Mouse (Mus musculus): ENCODE measurements around the gene Kcnk6. TPM values are rescaled to one million over a fixed set of nuclear protein-coding genes. Genes with fewer than 3 reads are reported as not detected.
A peak's percentile ranks its signal among the peaks of the same experiment; 100 is the strongest.
"Not testable (repeated sequence)": the region's sequence is repeated elsewhere in the genome, so short reads cannot be mapped to it uniquely, and the experiment has no call there.

Kcnk6 gene
- polyA plus RNA-seq, 1 experiment from 2014 or later: 0.37 TPM

- Histone ChIP-seq H3K36me3 (ENCODE audit: control insufficient read depth, insufficient read depth, low read length) (peaks cover 14% of the 10 kb centered on the region), H3K9me3 (ENCODE audit: control insufficient read depth, low read length) (no peaks in the 10 kb centered on the region), H3K27ac (replicated peaks; ENCODE audit: low read depth, low read length) (no peak overlapping the region), H3K4me1 (ENCODE audit: control insufficient read depth, insufficient read depth, low read length) (peaks cover 6% of the 10 kb centered on the region), H3K27me3 (ENCODE audit: control insufficient read depth, insufficient read depth, low read length) (0 out of 2 replicates have a peak, but pooled peaks cover 3% of the 10 kb centered on the region), H3K4me2 (ENCODE audit: low read depth, severe bottlenecking) (no peak overlapping the region), H3K4me3 (ENCODE audit: low read depth, low read length) (no peak overlapping the region), H3K9ac (ENCODE audit: low read length) (no peak overlapping the region)
- ATAC-seq (ENCODE audit: insufficient number of reproducible peaks, low FRiP score, low TSS enrichment, low read depth): no peak
- 89% methylated on average over 7 of the region's 7 CpGs for WGBS
- no peak for DNase-seq (ENCODE audit: low spot score)
Measured at GRCm38 (mm10) chr7:29244732-29245416, 12.6 kb upstream of the Kcnk6 start.

DNA sequence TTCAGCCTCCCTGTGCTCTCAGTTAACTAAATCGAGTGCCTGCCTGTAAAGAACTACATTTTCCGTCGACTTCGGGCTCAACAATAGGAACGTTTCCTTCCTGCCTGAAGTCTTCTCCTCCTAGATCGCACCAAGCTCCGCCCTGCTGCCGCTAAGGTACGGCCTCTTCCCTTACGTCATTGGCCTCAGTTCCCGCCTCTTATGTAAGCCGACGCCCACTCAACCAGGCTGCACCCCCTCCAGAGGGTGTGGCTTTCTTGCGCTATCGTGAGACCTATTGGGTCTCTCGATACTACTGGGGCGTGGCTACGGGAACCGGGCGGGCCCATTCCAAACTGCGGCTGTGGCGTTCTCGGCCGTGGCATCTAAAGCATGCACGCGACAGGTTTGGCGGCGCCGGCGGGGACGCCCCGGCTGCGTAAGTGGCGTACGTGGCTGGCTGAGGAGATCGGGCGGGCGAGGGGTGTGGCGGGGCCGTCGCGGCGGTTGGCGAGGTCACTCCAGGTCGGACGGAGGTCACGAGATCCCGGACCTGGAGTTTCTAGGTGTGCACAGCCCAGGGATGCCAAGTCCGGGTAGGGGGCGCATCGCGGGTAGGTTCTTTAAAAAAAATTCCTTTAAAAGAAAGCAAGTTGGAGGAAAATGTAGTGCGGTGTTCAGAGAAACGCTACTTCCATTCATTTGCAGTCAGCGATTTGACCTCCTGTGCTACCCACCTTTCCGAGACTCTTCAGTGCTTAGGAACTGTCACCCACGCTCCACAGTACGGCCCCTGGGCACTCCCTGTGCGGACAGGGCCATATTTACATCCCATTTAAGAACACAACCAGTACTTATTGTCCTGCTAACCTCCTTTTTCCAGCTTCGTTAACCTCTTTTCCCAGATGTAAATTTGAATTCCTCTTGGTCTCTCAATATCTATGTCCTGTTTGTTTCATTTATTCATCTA, 6.0 kb upstream of the Kcnk6 start, which contains the start of gene Yif1b:
TSS of gene Yif1b (plus strand) at position 311 of the 949 bp plus-strand sequence.
- under 1% methylated on average over 60 of the region's 60 CpGs for WGBS
- Histone ChIP-seq H3K4me2 (ENCODE audit: low read depth, severe bottlenecking) (peak within 1 kb of the TSS; percentile 75), H3K9me3 (ENCODE audit: control insufficient read depth, low read length) (no peaks in the 10 kb centered on the region), H3K4me1 (ENCODE audit: control insufficient read depth, insufficient read depth, low read length) (peaks cover 2% of the 10 kb centered on the region; the same call in 1 of the 2 replicates), H3K9ac (ENCODE audit: low read length) (peak within 1 kb of the TSS; percentile 72), H3K27ac (replicated peaks; ENCODE audit: low read depth, low read length) (peak within 1 kb of the TSS; percentile 52; the same call in 1 of the 2 replicates), H3K4me3 (ENCODE audit: low read depth, low read length) (peak within 1 kb of the TSS; percentile 59), H3K27me3 (ENCODE audit: control insufficient read depth, insufficient read depth, low read length) (no peaks in the 10 kb centered on the region), H3K36me3 (ENCODE audit: control insufficient read depth, insufficient read depth, low read length) (no peaks in the 10 kb centered on the region)
- peak; percentile 98 for ATAC-seq (ENCODE audit: insufficient number of reproducible peaks, low FRiP score, low TSS enrichment, low read depth)
- peak; percentile 99 for DNase-seq (ENCODE audit: low spot score)

DNA sequence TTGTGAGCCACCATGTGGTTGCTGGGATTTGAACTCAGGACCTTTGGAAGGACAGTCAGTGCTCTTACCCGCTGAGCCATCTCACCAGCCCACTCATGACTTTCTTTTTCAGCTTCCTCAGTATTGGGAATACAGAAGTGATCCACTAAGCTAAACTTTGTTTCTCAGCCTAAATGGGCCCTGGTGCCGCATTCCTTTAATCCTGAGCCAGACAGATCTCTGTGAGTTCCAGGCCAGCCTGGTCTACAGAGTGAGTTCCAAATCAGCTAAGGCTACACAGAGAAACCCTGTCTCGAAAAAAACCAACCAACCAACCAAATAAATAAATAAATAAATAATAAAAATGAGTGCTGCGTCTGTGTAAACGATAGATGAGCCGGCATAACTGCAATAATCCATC, 5.3 kb upstream of the Kcnk6 start:
- WGBS: 27% methylated on average over 6 of the region's 6 CpGs
- ATAC-seq (ENCODE audit: insufficient number of reproducible peaks, low FRiP score, low TSS enrichment, low read depth); DNase-seq (ENCODE audit: low spot score); H3K27me3 ChIP-seq (ENCODE audit: control insufficient read depth, insufficient read depth, low read length); H3K9me3 ChIP-seq (ENCODE audit: control insufficient read depth, low read length); H3K36me3 ChIP-seq (ENCODE audit: control insufficient read depth, insufficient read depth, low read length); H3K4me1 ChIP-seq (ENCODE audit: control insufficient read depth, insufficient read depth, low read length): not testable (repeated sequence)
- Histone ChIP-seq H3K4me3 (ENCODE audit: low read depth, low read length) (peak overlapping the region; percentile 59), H3K9ac (ENCODE audit: low read length) (peak overlapping the region; percentile 49), H3K4me2 (ENCODE audit: low read depth, severe bottlenecking) (peak overlapping the region; percentile 75), H3K27ac (replicated peaks; ENCODE audit: low read depth, low read length) (peak overlapping the region; percentile 52; the same call in 1 of the 2 replicates)

- no peak for DNase-seq (ENCODE audit: low spot score)
- Histone ChIP-seq H3K4me1 (ENCODE audit: control insufficient read depth, insufficient read depth, low read length) (peaks cover 2% of the 10 kb centered on the region; the same call in 1 of the 2 replicates), H3K27me3 (ENCODE audit: control insufficient read depth, insufficient read depth, low read length) (peaks cover 15% of the 10 kb centered on the region), H3K27ac (replicated peaks; ENCODE audit: low read depth, low read length) (no peak overlapping the region), H3K4me3 (ENCODE audit: low read depth, low read length) (no peak overlapping the region), H3K9me3 (ENCODE audit: control insufficient read depth, low read length) (no peaks in the 10 kb centered on the region), H3K9ac (ENCODE audit: low read length) (no peak overlapping the region), H3K4me2 (ENCODE audit: low read depth, severe bottlenecking) (no peak overlapping the region), H3K36me3 (ENCODE audit: control insufficient read depth, insufficient read depth, low read length) (no peaks in the 10 kb centered on the region)
- 82% methylated on average over 4 of the region's 4 CpGs for WGBS
- ATAC-seq (ENCODE audit: insufficient number of reproducible peaks, low FRiP score, low TSS enrichment, low read depth): no peak
Measured at GRCm38 (mm10) chr7:29236593-29236992, 4.3 kb upstream of the Kcnk6 start.

- 65% methylated on average over 5 of the region's 5 CpGs for WGBS
- DNase-seq (ENCODE audit: low spot score) (no peak), ATAC-seq (ENCODE audit: insufficient number of reproducible peaks, low FRiP score, low TSS enrichment, low read depth) (no peak)
- H3K4me2 ChIP-seq (ENCODE audit: low read depth, severe bottlenecking): no peak overlapping the region
- no peaks in the 10 kb centered on the region for H3K36me3 ChIP-seq (ENCODE audit: control insufficient read depth, insufficient read depth, low read length)
- H3K27ac ChIP-seq (replicated peaks; ENCODE audit: low read depth, low read length): no peak overlapping the region
- H3K4me1 ChIP-seq (ENCODE audit: control insufficient read depth, insufficient read depth, low read length): peaks cover 2% of the 10 kb centered on the region; the same call in 1 of the 2 replicates
- H3K27me3 ChIP-seq (ENCODE audit: control insufficient read depth, insufficient read depth, low read length): peaks cover 26% of the 10 kb centered on the region
- no peak overlapping the region for H3K9ac ChIP-seq (ENCODE audit: low read length)
- H3K4me3 ChIP-seq (ENCODE audit: low read depth, low read length): no peak overlapping the region
- no peaks in the 10 kb centered on the region for H3K9me3 ChIP-seq (ENCODE audit: control insufficient read depth, low read length)
Measured at GRCm38 (mm10) chr7:29234661-29235060, 2.3 kb upstream of the Kcnk6 start.

DNA sequence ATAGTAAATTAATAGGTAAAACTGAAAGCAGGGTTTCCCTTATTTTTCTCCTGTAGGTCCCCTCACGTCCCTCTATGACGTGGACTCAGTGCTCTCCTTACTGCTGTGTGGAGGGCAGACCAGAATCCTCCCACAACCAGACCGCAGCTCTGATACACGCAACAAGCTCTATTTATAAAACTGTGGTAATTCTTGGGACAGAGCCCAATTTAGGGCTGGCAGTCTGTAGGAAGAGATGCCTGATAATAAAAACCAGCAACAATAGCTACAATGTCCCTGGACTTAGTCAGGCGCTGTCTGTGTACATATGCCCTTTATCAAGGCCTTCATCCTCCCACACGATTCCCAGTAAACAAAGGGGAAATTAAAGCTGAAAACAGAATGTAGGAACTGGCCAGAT, 1.4 kb upstream of the Kcnk6 start:
- Histone ChIP-seq H3K9me3 (ENCODE audit: control insufficient read depth, low read length) (no peaks in the 10 kb centered on the region), H3K4me2 (ENCODE audit: low read depth, severe bottlenecking) (no peak overlapping the region), H3K4me1 (ENCODE audit: control insufficient read depth, insufficient read depth, low read length) (no peaks in the 10 kb centered on the region; the same call in 1 of the 2 replicates), H3K27me3 (ENCODE audit: control insufficient read depth, insufficient read depth, low read length) (peaks cover 26% of the 10 kb centered on the region), H3K27ac (replicated peaks; ENCODE audit: low read depth, low read length) (no peak overlapping the region), H3K36me3 (ENCODE audit: control insufficient read depth, insufficient read depth, low read length) (no peaks in the 10 kb centered on the region), H3K4me3 (ENCODE audit: low read depth, low read length) (no peak overlapping the region), H3K9ac (ENCODE audit: low read length) (no peak overlapping the region)
- ATAC-seq (ENCODE audit: insufficient number of reproducible peaks, low FRiP score, low TSS enrichment, low read depth) (no peak), DNase-seq (ENCODE audit: low spot score) (no peak)
- WGBS: 85% methylated on average over 6 of the region's 6 CpGs

DNA sequence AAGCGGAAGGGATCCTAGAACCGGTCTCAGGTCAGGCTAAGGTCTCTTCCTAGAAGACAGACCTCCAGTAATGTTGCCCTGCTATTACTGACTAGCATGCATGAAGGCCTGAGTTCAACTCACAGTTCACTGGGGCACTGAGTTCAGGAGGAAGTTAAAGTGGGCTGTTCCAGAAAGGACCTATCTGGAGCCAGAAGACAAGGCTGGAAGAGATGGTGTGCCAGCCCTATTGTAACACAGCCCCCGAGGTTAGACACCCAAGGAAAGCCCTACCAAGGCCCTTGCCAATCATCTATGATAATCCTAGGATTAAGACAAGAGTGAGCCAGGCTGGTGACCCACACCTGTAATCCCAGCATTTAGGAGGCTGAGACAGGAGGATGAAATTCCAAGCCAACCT, 798 bp downstream of the Kcnk6 start:
- Histone ChIP-seq H3K9ac (ENCODE audit: low read length) (no peak overlapping the region), H3K9me3 (ENCODE audit: control insufficient read depth, low read length) (no peaks in the 10 kb centered on the region), H3K4me1 (ENCODE audit: control insufficient read depth, insufficient read depth, low read length) (no peaks in the 10 kb centered on the region), H3K4me2 (ENCODE audit: low read depth, severe bottlenecking) (peak overlapping the region; percentile 90; the same call in 1 of the 2 replicates), H3K27ac (replicated peaks; ENCODE audit: low read depth, low read length) (no peak overlapping the region), H3K27me3 (ENCODE audit: control insufficient read depth, insufficient read depth, low read length) (peaks cover 26% of the 10 kb centered on the region), H3K4me3 (ENCODE audit: low read depth, low read length) (no peak overlapping the region; the same call in 1 of the 2 replicates), H3K36me3 (ENCODE audit: control insufficient read depth, insufficient read depth, low read length) (no peaks in the 10 kb centered on the region)
- 53% methylated on average over 3 of the region's 3 CpGs for WGBS
- ATAC-seq (ENCODE audit: insufficient number of reproducible peaks, low FRiP score, low TSS enrichment, low read depth): no peak
- no peak for DNase-seq (ENCODE audit: low spot score)

GRCm38 (mm10) chr7:29230560-29230959, 1.8 kb downstream of the Kcnk6 start:
- H3K27ac ChIP-seq (replicated peaks; ENCODE audit: low read depth, low read length): no peak overlapping the region
- H3K36me3 ChIP-seq (ENCODE audit: control insufficient read depth, insufficient read depth, low read length): no peaks in the 10 kb centered on the region
- H3K4me3 ChIP-seq (ENCODE audit: low read depth, low read length): no peak overlapping the region
- ATAC-seq (ENCODE audit: insufficient number of reproducible peaks, low FRiP score, low TSS enrichment, low read depth) (no peak), DNase-seq (ENCODE audit: low spot score) (no peak)
- peaks cover under 1% of the 10 kb centered on the region for H3K4me1 ChIP-seq (ENCODE audit: control insufficient read depth, insufficient read depth, low read length)
- no peak overlapping the region for H3K4me2 ChIP-seq (ENCODE audit: low read depth, severe bottlenecking)
- no peaks in the 10 kb centered on the region for H3K9me3 ChIP-seq (ENCODE audit: control insufficient read depth, low read length)
- peaks cover 26% of the 10 kb centered on the region for H3K27me3 ChIP-seq (ENCODE audit: control insufficient read depth, insufficient read depth, low read length)
- H3K9ac ChIP-seq (ENCODE audit: low read length): no peak overlapping the region
- WGBS: 63% methylated on average over 3 of the region's 3 CpGs
